Mouse (Mus musculus): ENCODE measurements around the gene Clasp1. TPM values are rescaled to one million over a fixed set of nuclear protein-coding genes. Genes with fewer than 3 reads are reported as not detected.

Clasp1 gene
- polyA plus RNA-seq, 1 experiment from 2014 or later = 131 TPM

DNA sequence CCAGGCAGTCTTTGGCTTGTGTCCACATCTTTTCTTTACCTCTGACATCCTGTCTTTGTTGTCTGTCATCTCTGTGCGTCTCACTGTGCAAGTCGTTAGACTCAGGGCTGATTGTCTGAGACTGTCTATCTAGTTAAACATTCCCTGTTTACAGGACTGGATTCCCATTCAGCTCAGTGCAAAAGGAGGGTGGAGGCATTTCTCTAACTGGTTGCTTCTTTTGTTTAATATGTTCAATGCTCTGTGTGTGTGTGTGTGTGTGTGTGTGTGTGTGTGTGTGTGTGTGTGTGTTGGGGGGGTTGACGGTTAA lies 261.9 kb downstream of the Clasp1 start:
- no peak overlapping the region for H3K4me2 ChIP-seq (replicated peaks)
- 0 out of 2 replicates have a peak overlapping the region, but pooled peaks have one; percentile 11 for H3K27ac ChIP-seq (replicated peaks)
- 26% methylated on average over 3 of the region's 3 CpGs for WGBS
- H3K36me3 ChIP-seq = no peaks in the 10 kb centered on the region
- H3K9ac ChIP-seq (replicated peaks) = no peak overlapping the region
- no peaks in the 10 kb centered on the region for H3K9me3 ChIP-seq
- no peak overlapping the region for H3K4me3 ChIP-seq
- ATAC-seq (replicated peaks) = no peak; the same call in 1 of the 2 replicates
- H3K27me3 ChIP-seq = no peaks in the 10 kb centered on the region
- H3K4me1 ChIP-seq = peaks cover 15% of the 10 kb centered on the region; the same call in 1 of the 2 replicates

DNA sequence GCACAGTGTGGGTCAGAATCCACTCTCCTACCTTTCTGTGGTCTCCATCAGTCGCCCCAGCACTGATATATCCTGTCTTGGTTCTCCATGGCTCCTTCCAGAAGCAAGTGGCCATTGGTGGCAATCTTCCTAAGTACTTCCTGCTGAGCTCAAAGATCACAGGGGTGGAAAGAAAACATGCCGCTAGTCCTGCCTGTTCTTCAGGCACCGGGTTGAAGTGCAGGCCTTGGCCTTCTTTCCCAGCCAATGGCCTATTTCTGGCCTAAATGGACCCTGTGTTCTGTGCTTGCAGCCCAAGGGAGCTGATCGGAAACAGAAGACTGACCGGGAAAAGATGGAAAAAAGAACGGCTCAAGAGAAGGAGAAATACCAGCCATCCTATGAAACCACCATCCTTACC lies 269.9 kb downstream of the Clasp1 start:
- WGBS = 84% methylated on average over 6 of the region's 6 CpGs
- no peak overlapping the region for H3K4me2 ChIP-seq (replicated peaks)
- no peaks in the 10 kb centered on the region for H3K9me3 ChIP-seq
- no peaks in the 10 kb centered on the region for H3K36me3 ChIP-seq
- no peak overlapping the region for H3K9ac ChIP-seq (replicated peaks)
- no peak overlapping the region for H3K4me3 ChIP-seq
- H3K27ac ChIP-seq (replicated peaks) = no peak overlapping the region
- no peaks in the 10 kb centered on the region for H3K4me1 ChIP-seq
- H3K27me3 ChIP-seq = no peaks in the 10 kb centered on the region
- ATAC-seq (replicated peaks) = no peak

DNA sequence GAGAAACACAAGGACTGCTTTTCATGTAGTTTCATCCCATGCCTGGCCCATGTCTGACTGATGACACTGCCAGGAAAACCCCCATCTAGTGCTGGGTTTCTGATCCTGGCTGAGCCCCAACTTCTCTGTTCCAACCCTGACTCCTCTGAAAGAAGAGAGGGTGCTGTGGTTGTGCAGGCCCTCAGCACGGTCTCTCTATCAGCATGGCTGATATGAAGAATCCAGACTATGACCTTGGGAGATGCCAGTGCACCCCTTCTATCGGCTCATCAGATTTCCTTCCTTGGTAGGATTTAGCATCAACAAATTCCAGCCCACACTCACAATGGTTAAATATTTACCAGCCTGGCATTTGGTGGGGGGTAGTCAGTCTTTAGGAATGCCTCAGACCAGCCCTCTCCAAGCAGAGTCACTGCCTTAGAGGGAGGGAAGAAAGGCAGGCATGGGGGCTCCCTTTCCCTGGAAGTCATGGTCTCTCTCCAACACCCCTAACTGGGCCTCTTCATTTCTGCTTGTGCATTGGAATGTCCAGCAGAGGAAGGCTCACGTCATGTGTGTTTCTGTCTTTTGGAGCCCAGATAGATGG lies 272.1 kb downstream of the Clasp1 start:
- Histone ChIP-seq H3K9ac (replicated peaks) (no peak overlapping the region), H3K4me2 (replicated peaks) (no peak overlapping the region), H3K27me3 (no peaks in the 10 kb centered on the region), H3K9me3 (no peaks in the 10 kb centered on the region), H3K4me1 (no peaks in the 10 kb centered on the region), H3K4me3 (no peak overlapping the region), H3K27ac (replicated peaks) (no peak overlapping the region), H3K36me3 (no peaks in the 10 kb centered on the region)
- ATAC-seq (replicated peaks) = no peak
- WGBS = 84% methylated on average over 3 of the region's 3 CpGs

Other genes with a start within 250 kb of the Clasp1 start
- gene Gm29106, start 212.5 kb upstream of the Clasp1 start, polyA plus RNA-seq (2015; fragmentation: Nextera tagmentation; extraction: Ambion mirVana) = 0.36 and 0.42 TPM in 2 replicates
- gene Tsn, start 77.3 kb upstream of the Clasp1 start, polyA plus RNA-seq (2015; fragmentation: Nextera tagmentation; extraction: Ambion mirVana) = 499 and 509 TPM in 2 replicates
- gene Nifk, start 67.2 kb upstream of the Clasp1 start, polyA plus RNA-seq (2015; fragmentation: Nextera tagmentation; extraction: Ambion mirVana) = 71.8 and 73.4 TPM in 2 replicates
- gene Tfcp2l1, start 238.9 kb downstream of the Clasp1 start, polyA plus RNA-seq (2015; fragmentation: Nextera tagmentation; extraction: Ambion mirVana) = 0.22 and 0.45 TPM in 2 replicates